Mouse (Mus musculus) heart, postnatal 4 days (tissue): ENCODE data around the gene Scarb2. TPM values are rescaled to one million over a fixed set of nuclear protein-coding genes. Genes with fewer than 3 reads are reported as not detected.
"Not testable (repeated sequence)": the region's sequence is repeated elsewhere in the genome, so short reads cannot be mapped to it uniquely, and the experiment has no call there.

Source experiments
- DNase-seq: peaks from one replicate; pipeline ENCODE4 v3.0.0; 2021
- total RNA-seq, 2 experiments: library from RNA; stranded (reverse); gene quantifications; 2 replicates each; pipeline ENCODE4 v1.2.3; 2021

Gene Scarb2
- total RNA-seq: 10 to 100 TPM; 83.8 to 88.7 TPM

DNA sequence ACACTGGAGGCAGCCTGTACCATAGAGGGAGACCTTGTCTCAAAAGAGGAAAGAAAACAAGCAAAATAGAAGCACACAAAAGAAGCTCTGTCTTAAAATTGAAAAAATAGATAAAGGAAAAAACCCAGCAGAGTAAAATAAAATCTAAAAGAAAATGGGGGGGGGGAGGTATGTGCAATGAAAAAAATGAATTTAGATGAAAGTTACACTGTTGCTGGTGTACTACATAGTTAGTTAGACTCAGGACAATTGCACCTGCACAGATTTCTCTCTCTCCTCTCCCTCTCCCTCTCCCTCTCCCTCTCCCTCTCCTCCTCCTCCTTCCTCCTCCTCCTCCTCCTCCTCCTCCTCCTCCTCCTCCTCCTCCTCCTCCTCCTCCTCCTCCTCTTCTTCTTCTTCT lies at the start of gene Scarb2:
Gene Scarb2, minus strand, starts transcription at position 101 of the 400 bp plus-strand sequence.
- DNase-seq: no peak

- no peak for DNase-seq
Measured at GRCm38 (mm10) chr5:92555905-92556304, 49.3 kb upstream of the Scarb2 start.

DNA sequence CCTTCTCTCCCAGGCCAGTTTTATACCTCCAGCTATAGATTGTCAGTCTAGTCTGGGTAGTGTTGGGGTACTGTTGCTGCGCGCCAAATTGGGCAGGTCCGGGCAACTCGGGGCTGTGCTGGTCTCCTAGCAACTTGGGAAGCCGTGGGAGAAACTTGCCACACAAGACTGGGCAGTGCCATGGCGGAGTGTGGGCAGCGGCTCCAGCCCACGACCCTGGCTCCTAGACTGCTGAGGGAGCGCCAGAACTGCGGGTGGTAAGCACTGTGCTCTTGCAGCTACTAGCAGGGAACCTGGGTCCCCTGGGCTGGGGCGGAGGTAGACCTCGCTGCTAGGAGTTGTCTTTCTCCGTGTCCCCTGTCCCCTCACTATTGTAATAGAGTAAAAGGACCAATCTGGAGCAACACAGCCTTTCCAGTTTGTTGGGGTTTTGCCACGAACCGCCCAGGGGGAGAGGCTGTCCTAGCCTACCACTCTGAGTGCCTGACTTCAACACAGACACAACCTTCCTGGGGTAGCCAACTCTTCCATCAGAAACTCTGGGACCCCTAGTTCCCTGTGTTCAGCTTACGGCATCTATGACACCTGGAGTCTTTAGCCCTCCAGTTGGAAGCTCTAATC lies 48.4 kb upstream of the Scarb2 start, which contains the start of gene Fam47e:
Gene Fam47e, plus strand, starts transcription at position 179 of the 621 bp plus-strand sequence.
- DNase-seq: no peak

DNA sequence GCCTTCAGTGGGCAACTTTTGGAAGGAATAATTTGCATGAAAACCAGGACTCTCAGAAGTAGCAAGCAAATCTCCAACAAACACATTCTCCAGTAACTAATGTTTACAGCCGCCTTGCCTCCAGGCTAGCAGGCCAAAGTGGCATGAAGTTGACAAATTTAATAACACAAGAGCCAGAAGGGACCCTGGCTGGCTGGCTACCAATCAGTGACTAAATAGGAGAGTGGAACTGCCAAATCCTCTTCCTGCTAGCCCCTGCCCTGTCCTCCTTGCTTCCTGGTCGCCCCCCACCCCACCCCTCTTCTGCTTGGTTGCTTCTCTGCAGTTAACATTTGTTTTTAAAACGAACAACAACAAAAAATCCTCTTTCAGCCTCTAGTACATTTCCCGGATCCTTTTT lies 47.8 kb upstream of the Scarb2 start:
- DNase-seq: no peak

- DNase-seq: no peak
Measured at GRCm38 (mm10) chr5:92553939-92554338, 47.3 kb upstream of the Scarb2 start.

DNA sequence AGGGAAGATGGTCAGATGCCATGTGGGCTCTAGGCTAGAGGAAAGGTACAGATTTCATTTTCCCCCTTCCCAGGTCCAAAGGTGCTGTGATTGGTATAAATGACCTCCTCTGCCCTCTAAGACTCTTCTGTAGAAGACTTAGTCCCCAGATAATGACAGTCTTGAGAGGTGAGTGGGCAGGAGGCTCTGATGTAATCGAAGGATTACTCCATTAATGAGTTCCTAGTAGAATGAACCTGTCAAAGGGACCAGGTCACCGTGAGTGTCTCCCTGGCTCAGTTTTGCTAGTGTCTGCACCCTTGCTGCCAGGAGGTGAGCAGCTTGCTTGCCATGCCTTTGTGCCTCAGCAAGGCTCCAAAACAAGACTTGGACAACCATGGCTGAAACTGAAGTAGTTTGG lies 46.0 kb upstream of the Scarb2 start:
- DNase-seq: no peak

GRCm38 (mm10) chr5:92539698-92540097 lies 33.1 kb upstream of the Scarb2 start:
- no peak for DNase-seq

DNA sequence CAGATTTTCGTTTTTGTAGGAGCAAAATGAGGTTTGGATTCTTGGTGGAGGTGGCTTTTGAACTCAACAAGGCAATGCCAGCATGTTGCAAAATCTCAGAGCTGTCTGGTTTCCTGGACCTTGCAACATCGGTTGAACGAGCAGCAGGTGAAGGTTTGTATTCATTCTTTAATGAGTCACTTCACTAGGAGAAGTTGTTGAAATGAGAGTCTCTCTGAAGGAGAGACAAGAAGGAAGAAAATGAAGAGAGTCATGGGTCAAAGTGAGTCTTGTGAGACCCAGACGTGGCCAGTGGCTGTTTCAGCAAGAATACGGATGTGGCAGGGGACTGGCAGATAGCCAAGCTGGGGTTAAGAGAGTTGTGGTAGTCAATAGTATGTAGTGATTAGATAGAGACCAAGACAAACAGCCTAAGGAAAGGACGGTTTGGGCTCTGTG lies 18.2 kb upstream of the Scarb2 start:
- DNase-seq: no peak

DNA sequence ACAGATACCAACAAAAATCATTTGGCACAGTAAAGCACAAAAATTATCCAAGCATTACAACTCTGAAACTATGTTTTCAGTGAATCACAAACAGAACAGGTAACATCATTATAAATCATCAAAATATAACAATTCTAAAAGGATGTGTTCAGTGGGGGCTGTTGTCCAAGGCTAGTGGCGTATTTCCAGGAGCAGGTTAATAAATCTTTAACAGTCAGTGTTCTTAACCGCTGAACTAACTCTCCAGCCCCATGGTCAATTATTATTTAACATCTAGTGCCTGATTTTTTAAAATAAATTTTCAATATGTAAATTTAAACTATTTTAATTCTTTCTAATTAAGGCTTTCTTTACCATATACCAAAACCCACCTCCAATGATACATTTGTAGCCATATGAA lies 14.5 kb upstream of the Scarb2 start:
- DNase-seq: not testable (repeated sequence)

DNA sequence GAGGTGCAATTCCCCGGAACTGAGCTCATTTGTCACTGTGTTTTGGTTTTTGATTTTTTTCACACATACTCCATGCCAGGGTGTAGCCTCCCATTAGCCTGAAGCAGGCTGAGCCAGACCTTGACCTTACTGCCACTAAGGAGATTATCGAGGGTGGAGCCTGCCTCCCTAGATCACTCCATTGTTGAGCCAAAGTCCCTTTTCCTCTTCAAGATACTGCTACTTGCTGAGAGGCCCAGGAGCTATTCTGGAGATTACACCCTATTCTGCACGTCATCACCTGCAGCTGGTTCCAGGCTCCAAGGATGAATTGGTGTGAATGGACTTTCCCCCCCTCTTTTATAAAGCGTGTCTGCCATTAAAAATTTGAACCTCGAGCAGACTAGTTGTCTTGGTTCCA lies 5.4 kb upstream of the Scarb2 start:
- no peak for DNase-seq

DNA sequence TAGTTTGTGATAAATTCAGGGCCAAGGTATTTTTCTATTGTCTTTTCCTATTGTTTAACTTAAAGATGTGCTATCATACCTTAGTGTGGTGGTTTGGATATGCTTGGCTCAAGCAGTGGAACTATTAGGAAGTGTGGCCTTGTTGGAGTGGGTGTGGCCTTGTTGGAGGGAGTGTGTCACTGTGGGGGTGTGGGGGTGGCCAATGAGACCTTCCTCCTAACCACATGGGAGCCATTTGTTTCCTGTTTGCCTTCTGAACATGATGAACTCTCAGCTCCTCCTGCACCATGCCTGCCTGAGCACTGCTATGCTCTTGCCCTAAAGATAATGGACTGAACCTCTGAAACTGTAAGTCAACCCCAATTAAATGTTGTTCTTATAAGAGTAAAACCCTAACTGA lies 4.6 kb upstream of the Scarb2 start:
- DNase-seq: no peak

DNA sequence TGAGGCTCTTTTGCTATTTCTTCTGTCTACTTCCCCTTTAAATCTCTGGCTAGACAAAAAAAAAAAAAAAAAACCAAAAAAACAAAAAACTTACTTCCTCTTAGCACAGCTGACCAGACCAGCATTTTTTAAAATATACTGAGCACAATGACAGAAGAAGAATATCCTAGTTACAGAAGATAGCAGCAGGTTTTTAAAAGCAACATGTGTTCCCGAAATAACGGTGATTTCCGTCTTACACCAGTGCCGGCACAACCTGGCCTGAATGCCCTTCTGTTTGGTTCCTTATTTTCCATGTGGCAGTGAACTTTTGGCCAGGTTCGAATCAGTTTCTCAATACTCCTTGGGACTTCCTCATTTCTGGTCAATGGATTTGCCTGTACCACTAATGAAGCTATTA lies 2.2 kb upstream of the Scarb2 start:
- no peak for DNase-seq

DNA sequence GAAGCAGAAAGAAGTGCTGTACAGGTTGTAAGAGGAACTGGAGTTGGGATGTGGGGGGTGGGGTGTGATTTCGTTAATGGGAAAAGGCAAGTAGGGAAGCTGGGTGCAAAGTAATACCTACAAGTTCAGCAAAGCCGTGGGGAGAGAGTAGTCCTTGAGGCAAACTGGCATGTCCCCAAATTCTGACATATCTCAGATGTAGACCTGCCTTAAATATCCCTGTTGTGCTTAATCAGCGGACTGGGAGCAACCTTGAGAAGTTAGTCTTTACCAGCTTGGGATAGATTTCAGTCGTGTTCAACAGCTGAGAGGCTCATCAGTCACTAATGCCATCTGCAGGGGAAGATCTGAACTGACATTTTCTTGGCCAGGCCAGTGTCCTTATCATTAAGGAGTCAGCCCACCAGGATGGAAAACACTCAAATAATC lies 318 bp downstream of the Scarb2 start:
- DNase-seq: peak; percentile 46

DNA sequence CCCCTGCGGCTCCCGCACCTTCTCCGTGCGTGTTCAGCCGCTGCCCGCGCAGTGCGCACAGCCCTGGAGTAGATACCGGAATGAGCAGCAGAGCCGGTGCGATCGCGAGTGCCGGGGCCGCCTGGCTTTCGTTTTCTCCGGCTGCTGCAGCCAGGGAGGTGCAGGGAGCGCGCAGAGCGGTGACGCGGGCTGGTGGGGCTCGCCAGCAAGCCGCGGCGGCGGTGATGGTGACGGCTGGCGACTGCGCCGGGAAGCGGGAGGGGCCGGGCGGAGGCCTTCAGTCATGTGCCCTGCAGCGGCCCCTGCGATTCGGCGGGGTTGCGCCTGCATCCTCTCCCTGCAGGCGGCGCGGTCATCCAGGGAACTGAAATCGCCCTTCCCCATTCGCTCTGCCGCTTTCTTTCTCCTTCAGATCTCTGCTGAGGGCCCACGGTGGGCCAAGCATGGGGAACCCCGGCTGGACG lies 1.2 kb downstream of the Scarb2 start:
- peak; percentile 98 for DNase-seq

DNA sequence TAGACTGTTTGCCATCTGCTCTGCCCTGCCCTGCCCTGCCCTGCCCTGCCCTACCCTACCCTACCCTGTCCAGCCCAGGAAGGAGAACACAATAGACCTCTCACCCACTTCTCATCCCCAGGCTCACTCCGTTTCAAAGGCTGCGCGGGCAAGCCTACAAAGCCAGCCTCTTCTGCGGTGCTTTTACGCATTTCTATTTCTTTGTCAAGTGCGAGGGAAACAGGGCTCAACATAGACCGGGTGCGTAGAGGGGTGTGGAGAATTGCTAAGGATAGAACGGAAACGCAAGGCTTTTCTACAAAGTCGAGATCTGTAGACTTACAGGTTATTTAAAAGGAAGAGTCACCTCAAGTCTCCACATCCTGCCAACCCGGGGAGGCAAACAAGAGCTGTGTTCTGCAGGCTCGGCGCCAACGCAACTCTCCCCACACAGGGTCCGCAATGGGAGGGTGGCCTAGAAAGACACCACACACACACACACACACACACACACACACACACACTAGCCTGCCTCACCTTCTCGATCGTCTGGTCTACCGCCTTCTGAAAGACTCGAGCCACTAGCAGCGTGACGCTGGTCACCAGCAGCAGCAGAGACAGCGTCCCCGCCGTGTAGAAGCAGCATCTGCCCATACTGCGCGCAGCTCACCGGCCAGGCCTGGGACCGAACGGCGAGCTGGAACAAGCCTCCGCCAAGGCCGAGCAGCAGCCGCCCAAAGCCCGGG lies 1.8 kb downstream of the Scarb2 start:
- peak; percentile 43 for DNase-seq

GRCm38 (mm10) chr5:92503856-92504618 lies 2.6 kb downstream of the Scarb2 start:
- no peak for DNase-seq

- DNase-seq: no peak
Measured at GRCm38 (mm10) chr5:92503356-92503847, 3.2 kb downstream of the Scarb2 start.

- DNase-seq: no peak
Measured at GRCm38 (mm10) chr5:92499378-92499777, 7.3 kb downstream of the Scarb2 start.

- peak; percentile 64 for DNase-seq
Measured at GRCm38 (mm10) chr5:92498661-92499060, 8.0 kb downstream of the Scarb2 start.

GRCm38 (mm10) chr5:92498225-92498624 lies 8.4 kb downstream of the Scarb2 start:
- no peak for DNase-seq

GRCm38 (mm10) chr5:92495771-92496409 lies 10.7 kb downstream of the Scarb2 start:
- DNase-seq: peak; percentile 4

- DNase-seq: peak; percentile 3
Measured at GRCm38 (mm10) chr5:92495291-92495690, 11.3 kb downstream of the Scarb2 start.
